9 mouse cellular contexts compared by ENCODE assay signal in genomic region chr8:106300739-106301715, GRCm38 (mm10). TPM values are rescaled to one million over a fixed set of nuclear protein-coding genes. Genes with fewer than 3 reads are reported as not detected.
DNase-seq lines count a peak whose midpoint lies in the region; ATAC-seq and TF ChIP-seq lines count a peak whose summit lies in the region.
"Had no signal": no experiment of that assay in that cellular context is flagged by ENCODE, and none has a peak within 500 bp of the region (broad histone marks: within the 10 kb centered on the region; RNA-seq: fewer than 3 reads in every experiment).

No protein-coding gene starts in this region.

- no peak for ATAC-seq in intestine, postnatal 0 days
- no peak for ATAC-seq in CD4-positive, CD25-positive, alpha-beta regulatory T cell, adult 4 months

- H3K27ac ChIP-seq in left cerebral cortex, adult 2 months = peak overlapping the region; percentile 40; the same call in 1 of the 2 replicates
- H3K27ac ChIP-seq in intestine, postnatal 0 days (ENCODE audit: low read depth, low read length) = no peak overlapping the region

- H3K36me3 ChIP-seq in intestine, postnatal 0 days (ENCODE audit: control insufficient read depth, insufficient read depth) = no peaks in the 10 kb centered on the region

- H3K27me3 ChIP-seq in intestine, postnatal 0 days (replicated peaks; ENCODE audit: control insufficient read depth, insufficient read depth, low read length) = no peaks in the 10 kb centered on the region

- H3K4me1 ChIP-seq in intestine, postnatal 0 days (replicated peaks; ENCODE audit: control insufficient read depth, insufficient read depth, low read length) = no peaks in the 10 kb centered on the region; the same call in 1 of the 2 replicates

- H3K9ac ChIP-seq in intestine, postnatal 0 days (ENCODE audit: low read depth, low read length) = no peak overlapping the region

- H3K4me2 ChIP-seq in intestine, postnatal 0 days (replicated peaks; ENCODE audit: low read depth) = no peak overlapping the region

- 51% methylated on average over 9 of the region's 9 CpGs for WGBS in intestine, postnatal 0 days

- peak; percentile 69 for DNase-seq in layer of hippocampus, adult 11-12 months (ENCODE audit: low spot score)
- no peak for DNase-seq in layer of hippocampus, adult 9-10 months (ENCODE audit: low spot score)
- DNase-seq in frontal cortex, postnatal 36 days (ENCODE audit: low spot score in 2 of 2) = peak; percentile 49 to 71
- peak; percentile 33 to 45 for DNase-seq in left cerebral cortex, adult 2 months (ENCODE audit: extremely low spot score in 1 of 2, low spot score in 2 of 2)
- peak; percentile 37 to 43 for DNase-seq in right cerebral cortex, postnatal 36 days (ENCODE audit: low spot score in 2 of 2)
- DNase-seq in yolk sac, embryonic 10.5 days (ENCODE audit: low spot score) = no peak
- DNase-seq: cerebellum, adult 18-20 months had no signal

- intact Hi-C loops in left cerebral cortex, adult 2 months (cut with DNase I) = no loop called here

- no peak overlapping the region for H3K4me3 ChIP-seq in left cerebral cortex, adult 2 months
- no peak overlapping the region for H3K4me3 ChIP-seq in intestine, postnatal 0 days (ENCODE audit: low read depth, low read length)

- TF ChIP-seq CTCF in left cerebral cortex, adult 2 months (IDR thresholded peaks at IDR 0.05) = no peak
- no peak for TF ChIP-seq CTCF in intestine, postnatal 0 days (IDR thresholded peaks at IDR 0.05; ENCODE audit: low read depth)

- no peaks in the 10 kb centered on the region for H3K9me3 ChIP-seq in intestine, postnatal 0 days (ENCODE audit: control insufficient read depth)

RNA-seq across cellular contexts. Expression of gene Smpd3, which starts 36.8 kb away (rescaled TPM):
- 10 to 100 TPM; 52.6 to 59.1 TPM for total RNA-seq in left cerebral cortex, adult 2 months (2021)
- 10.6 and 11.8 TPM in 2 replicates for polyA plus RNA-seq in intestine, postnatal 0 days (2015; fragmentation: Nextera tagmentation; extraction: Ambion mirVana)
- polyA plus RNA-seq in CD4-positive, CD25-positive, alpha-beta regulatory T cell, adult 4 months (2017; shearing (Covaris generic)) = under 1 TPM in 1 of 2 experiments, not detected in 1; 0.07 TPM

Comparison
In these comparisons a context has a peak if more than half of its experiments do, and no peak if none do; other contexts are left out.
1. DNase-seq: peak in layer of hippocampus, adult 11-12 months (single experiment), frontal cortex, postnatal 36 days (2 of 2), left cerebral cortex, adult 2 months (2 of 2) and right cerebral cortex, postnatal 36 days (2 of 2); none in layer of hippocampus, adult 9-10 months (single experiment) and yolk sac, embryonic 10.5 days (single experiment).
2. RNA of gene Smpd3, which starts 36.8 kb away (polyA plus RNA-seq): 10.6 to 11.8 TPM in intestine, postnatal 0 days; 0.07 TPM in CD4-positive, CD25-positive, alpha-beta regulatory T cell, adult 4 months; every median in the first group is over 10 times any median in the second.